Mouse (Mus musculus) CH12F3 (cell line): ENCODE measurements around the gene Nxph1.

Experiments used
- in situ Hi-C: fragments of 300-500 bp; cut with MboI; formaldehyde crosslinking; loops from 2 replicates; pipeline ENCODE4 v1.14.3; 2020; ENCODE audit warnings: low sequenced_read_pairs

Gene Nxph1

GRCm38 (mm10) chr6:8959810-8960209 is 11.6 kb downstream of the Nxph1 start:
- in situ Hi-C loops: no loop called here

GRCm38 (mm10) chr6:8970576-8970975 is 22.3 kb downstream of the Nxph1 start:
- in situ Hi-C loops: no loop called here

DNA sequence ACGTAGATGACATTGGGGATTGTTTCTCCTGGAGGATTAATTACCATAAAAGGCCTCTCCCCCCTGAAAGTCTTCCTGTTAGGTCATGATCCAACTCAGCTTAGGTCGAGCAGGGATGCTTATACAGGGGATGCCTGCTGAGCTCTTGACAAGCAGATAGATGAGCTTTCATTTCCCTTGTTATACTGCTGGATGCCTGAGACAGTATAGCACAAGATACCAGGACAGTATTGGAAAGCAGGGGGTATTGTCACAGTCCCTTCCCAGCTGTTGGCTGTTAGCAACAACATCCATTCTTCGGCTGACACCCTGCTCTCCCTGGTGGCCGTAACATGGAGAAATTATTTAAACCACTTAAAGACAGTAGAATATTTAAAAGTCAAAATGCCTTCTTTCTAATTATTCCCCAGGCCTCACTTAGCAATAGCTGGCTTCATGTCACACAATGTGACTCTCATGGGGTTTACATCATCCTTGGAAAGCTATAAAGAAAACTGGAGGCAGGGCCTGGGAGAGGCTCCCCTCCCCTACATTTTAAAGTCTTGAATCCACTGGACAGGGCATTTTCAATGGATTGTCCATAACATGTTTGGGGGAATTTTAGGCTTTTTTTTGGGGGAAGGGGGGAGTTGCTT is 31.1 kb downstream of the Nxph1 start:
- in situ Hi-C loops: no loop called here

GRCm38 (mm10) chr6:8996301-8996943 is 48.2 kb downstream of the Nxph1 start:
- in situ Hi-C loops: no loop called here

GRCm38 (mm10) chr6:8997326-8997725 is 49.1 kb downstream of the Nxph1 start:
- in situ Hi-C loops: no loop called here

DNA sequence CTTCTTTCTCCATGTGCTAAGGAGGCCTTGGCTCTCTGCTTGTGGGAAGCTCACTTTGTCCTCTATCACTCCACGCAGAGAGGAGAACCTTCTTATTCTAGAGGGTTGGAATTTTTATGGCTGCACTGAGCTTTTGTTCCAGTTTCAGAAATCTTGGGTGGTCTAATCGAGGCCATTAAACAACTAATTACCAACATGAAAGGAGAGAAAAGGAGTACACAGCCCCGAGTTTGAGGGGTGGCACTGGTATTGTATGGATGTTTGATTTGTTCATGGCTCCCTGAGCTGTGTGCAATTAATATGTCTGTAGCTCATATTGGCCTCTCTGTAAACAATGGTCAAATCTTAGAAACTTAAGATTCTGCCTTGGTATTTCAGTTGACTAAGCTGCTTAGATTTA is 54.5 kb downstream of the Nxph1 start:
- in situ Hi-C loops: no loop called here

DNA sequence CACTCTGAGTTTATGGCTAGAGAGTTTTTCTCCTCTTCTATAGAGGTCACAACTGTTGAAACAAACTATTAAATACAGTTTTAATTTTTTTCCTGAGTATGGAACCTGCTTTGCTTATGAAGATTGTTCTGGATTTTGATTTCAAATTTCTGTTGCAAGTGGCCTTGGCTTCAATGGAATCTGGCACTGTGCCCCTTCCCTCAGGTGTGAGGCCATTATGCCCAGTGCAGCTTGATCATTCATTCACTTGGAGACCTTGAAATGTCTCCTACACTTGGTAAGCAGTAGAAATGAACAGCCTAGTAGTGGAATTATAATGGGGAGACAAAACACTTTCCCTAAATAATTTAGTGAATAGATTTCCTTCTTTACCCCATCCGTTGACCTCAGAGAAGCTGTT is 78.4 kb downstream of the Nxph1 start:
- in situ Hi-C loops: no loop called here

GRCm38 (mm10) chr6:9027146-9027545 is 78.9 kb downstream of the Nxph1 start:
- in situ Hi-C loops: no loop called here

DNA sequence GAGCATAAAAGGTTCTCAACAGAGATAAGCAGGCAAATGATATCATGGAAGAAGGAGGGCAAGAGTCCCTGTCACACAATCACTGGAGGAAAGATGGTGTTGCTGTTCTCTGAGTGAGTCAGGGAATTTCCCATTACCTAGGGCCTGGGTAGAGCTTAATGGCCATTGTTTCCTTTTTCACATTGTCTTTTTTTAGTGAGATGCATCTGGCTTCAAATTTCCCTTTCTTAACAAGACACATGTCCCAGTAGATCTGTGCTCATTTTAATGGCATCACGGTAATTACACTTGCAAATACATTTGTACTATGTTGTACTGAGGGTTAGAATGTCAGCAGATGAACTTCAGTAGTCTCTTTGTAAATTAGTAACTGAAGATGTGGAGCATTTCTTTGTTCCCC is 80.3 kb downstream of the Nxph1 start:
- in situ Hi-C loops: no loop called here

- in situ Hi-C loops: no loop called here
Observed at GRCm38 (mm10) chr6:9039286-9039685, 91.1 kb downstream of the Nxph1 start.

DNA sequence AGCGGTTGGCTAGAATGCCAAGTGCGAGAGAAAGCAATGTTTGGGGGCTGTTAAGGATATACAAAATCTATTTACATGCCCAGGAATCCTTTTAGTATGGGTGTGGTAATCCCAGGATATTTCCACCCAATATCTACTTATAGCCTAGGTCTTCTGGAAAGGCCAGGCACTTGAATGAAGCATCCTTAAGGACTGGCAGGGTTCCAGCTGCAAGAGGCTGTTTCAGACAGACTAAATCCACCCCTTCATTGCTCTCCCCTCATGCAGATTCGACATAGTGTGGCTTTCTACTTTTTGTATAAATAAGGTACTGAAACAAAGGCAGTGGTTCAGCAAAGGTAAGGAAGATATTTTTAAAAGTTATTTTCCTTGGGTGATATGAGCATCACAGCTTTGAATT is 92.8 kb downstream of the Nxph1 start:
- in situ Hi-C loops: no loop called here

DNA sequence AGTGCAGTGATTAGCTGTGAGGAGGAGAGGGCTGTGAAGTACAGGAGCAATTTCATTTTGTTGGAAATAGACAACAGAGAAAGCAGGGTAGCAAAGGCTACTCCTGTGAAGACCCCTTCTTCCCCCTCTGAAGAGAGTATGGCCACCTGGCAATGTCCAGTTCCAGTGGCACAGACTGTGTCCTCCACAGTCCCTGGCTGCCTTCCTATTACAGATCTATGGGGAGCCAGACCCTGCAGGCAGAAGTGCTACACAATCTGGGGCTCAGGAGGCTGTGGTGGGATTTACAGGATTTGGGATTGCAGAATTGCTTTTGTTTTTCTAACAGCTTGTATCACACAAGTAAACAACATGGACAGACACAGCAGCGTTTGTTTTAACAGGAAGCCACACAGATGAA is 94.2 kb downstream of the Nxph1 start:
- in situ Hi-C loops: no loop called here

DNA sequence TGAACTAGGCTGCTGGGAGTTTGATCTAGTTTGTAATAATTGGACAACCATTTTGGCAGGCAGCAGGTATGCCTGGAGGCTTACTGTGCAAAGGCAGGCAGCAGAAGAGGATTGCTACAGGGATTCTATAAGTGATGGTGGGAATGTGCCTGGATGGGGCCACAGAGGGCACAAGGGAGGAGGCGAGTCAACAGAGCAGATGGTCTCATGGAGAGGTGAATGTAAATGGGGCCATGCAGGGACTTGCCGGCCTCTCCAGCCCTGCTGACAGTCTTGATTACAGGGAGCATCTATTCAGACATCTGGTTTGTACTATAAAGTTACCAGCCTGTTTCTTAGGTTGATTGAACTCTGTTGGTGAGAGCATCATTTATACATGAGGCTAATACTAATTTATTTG is 98.6 kb downstream of the Nxph1 start:
- in situ Hi-C loops: no loop called here

GRCm38 (mm10) chr6:9061261-9062105 is 113.3 kb downstream of the Nxph1 start:
- in situ Hi-C loops: no loop called here

GRCm38 (mm10) chr6:9066435-9066834 is 118.2 kb downstream of the Nxph1 start:
- in situ Hi-C loops: no loop called here

DNA sequence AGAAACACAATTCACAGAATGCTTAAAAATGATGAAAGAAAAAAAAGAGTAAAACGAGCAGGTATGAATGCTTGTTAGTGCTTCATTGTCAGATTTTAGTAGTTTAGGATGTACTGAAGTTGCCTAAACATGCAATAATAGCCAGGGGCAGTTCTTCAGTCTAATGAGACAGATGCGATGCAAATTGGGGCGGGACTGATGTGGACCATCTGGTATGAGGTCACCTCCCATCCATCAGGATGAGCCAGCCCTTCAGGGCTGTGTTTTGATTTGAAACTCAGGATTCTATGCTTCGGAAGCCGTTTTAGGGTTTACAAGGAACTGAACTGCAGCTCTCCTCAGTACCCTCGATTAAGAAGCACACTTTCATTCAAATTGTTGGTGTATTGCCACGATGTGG is 121.7 kb downstream of the Nxph1 start:
- in situ Hi-C loops: no loop called here

DNA sequence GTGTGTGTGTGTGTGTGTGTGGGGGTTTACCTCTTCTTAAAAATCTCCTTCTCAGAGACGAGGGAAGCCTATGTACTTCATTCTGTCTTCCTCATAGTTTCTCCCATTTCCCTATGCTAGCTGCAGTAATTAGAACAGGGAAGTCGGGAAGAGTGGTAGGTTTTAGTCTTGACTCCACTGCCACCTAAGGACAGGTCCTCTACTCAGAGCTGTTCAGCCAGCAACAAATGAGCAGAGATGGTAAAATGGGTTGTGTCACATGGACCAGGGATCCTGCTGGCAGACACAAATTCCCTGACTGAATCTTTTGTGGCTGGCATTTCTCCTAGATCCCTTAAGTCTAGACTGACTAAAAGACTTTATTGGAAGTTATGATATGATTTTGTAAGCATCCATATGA is 128.2 kb downstream of the Nxph1 start:
- in situ Hi-C loops: no loop called here

GRCm38 (mm10) chr6:9077793-9078689 is 129.8 kb downstream of the Nxph1 start:
- in situ Hi-C loops: no loop called here

DNA sequence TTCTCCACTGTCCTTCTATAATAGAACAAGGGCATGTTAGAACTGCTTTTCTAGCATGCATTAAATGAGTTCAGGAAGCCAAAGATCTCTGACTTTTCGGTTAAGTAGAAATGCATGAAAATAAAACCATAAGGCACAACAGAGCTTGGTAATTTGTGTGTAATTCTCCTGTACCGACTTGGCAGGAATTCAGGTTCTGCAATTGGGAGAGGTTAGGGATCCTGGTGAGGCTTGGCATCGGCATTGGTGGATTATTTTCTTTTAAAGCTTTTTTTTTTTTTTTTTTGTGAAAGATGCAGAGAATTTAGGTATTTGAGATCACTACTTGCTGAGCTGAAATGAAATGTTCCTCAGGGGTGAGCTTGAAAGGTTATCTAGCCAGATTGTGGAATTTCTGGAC is 135.6 kb downstream of the Nxph1 start:
- in situ Hi-C loops: no loop called here

GRCm38 (mm10) chr6:9097345-9097744 is 149.1 kb downstream of the Nxph1 start:
- in situ Hi-C loops: no loop called here

DNA sequence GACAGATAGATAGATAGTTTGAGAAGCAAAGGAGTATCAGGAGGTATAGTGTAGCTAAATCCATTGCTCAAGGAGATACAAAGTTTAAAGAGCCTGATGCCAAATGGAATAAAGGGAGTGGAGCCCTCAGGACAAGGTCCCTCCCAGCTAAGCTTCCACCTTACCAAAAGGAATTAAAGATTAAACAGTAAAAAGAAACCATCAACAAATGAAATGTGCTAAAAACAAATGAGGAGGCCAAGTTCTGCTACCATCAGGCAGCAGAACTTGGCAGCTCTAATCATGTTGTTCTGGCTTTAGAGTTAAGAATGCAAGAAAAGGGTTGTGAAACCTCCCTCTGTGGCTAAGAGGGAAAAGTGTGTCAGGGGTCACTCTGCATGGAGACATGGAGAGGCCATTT is 159.1 kb downstream of the Nxph1 start:
- in situ Hi-C loops: no loop called here
